Mouse (Mus musculus) layer of hippocampus, adult 8-10 months (tissue): ENCODE data around the gene Il4i1. TPM values are rescaled to one million over a fixed set of nuclear protein-coding genes. Genes with fewer than 3 reads are reported as not detected.

ENCODE experiments used
- DNase-seq, 2 experiments: peaks; one replicate each; pipeline ENCODE4 v3.0.0; 2022; ENCODE audit warnings: low spot score in 2 of 2
- total RNA-seq, 4 experiments: library from RNA; stranded (reverse); gene quantifications; 2 replicates each; pipeline ENCODE4 v1.2.4; 2022

Gene Il4i1
- total RNA-seq, 4 experiments from 2014 or later, result 2.7 to 12.2 (median 7.8) TPM

- peak in 1 of 2 experiments; percentile 15 for DNase-seq
Observed at GRCm38 (mm10) chr7:44818751-44819235, 2.6 kb downstream of the Il4i1 start.

- DNase-seq, result no peak
Observed at GRCm38 (mm10) chr7:44819391-44819790, 3.2 kb downstream of the Il4i1 start.

GRCm38 (mm10) chr7:44819863-44820262, 3.7 kb downstream of the Il4i1 start:
- DNase-seq, result peak in 1 of 2 experiments; percentile 3

GRCm38 (mm10) chr7:44820525-44820924, 4.3 kb downstream of the Il4i1 start:
- DNase-seq, result no peak

GRCm38 (mm10) chr7:44821666-44822448, 5.7 kb downstream of the Il4i1 start:
- peak; percentile 1 for DNase-seq

GRCm38 (mm10) chr7:44823409-44823808, 7.2 kb downstream of the Il4i1 start:
- DNase-seq, result peak in 1 of 2 experiments; percentile 4

- DNase-seq, result peak in 1 of 2 experiments; percentile 79
Observed at GRCm38 (mm10) chr7:44824872-44825271, 8.7 kb downstream of the Il4i1 start.

- no peak for DNase-seq
Observed at GRCm38 (mm10) chr7:44826771-44827170, 10.6 kb downstream of the Il4i1 start.

GRCm38 (mm10) chr7:44828706-44829105, 12.5 kb downstream of the Il4i1 start:
- no peak for DNase-seq

- no peak for DNase-seq
Observed at GRCm38 (mm10) chr7:44832763-44833162, 16.6 kb downstream of the Il4i1 start.

GRCm38 (mm10) chr7:44835373-44836015, 19.3 kb downstream of the Il4i1 start:
- DNase-seq, result no peak

GRCm38 (mm10) chr7:44836016-44836404, 19.8 kb downstream of the Il4i1 start:
- DNase-seq, result no peak

- DNase-seq, result no peak
Observed at GRCm38 (mm10) chr7:44836423-44837053, 20.4 kb downstream of the Il4i1 start.

- no peak for DNase-seq
Observed at GRCm38 (mm10) chr7:44838073-44838472, 21.9 kb downstream of the Il4i1 start.

GRCm38 (mm10) chr7:44839171-44839490, 22.9 kb downstream of the Il4i1 start:
- no peak for DNase-seq

GRCm38 (mm10) chr7:44839491-44840191, 23.5 kb downstream of the Il4i1 start:
- no peak for DNase-seq

GRCm38 (mm10) chr7:44840426-44840825, 24.2 kb downstream of the Il4i1 start:
- no peak for DNase-seq

GRCm38 (mm10) chr7:44841825-44842463, 25.8 kb downstream of the Il4i1 start:
- no peak for DNase-seq

- DNase-seq, result no peak
Observed at GRCm38 (mm10) chr7:44845006-44845405, 28.8 kb downstream of the Il4i1 start.

- no peak for DNase-seq
Observed at GRCm38 (mm10) chr7:44846804-44847203, 30.6 kb downstream of the Il4i1 start.

- no peak for DNase-seq
Observed at GRCm38 (mm10) chr7:44847772-44848171, 31.6 kb downstream of the Il4i1 start.
